Mouse (Mus musculus): ENCODE data around the gene Mfap1a.

- TF ChIP-seq USF1 (IDR thresholded peaks at IDR 0.05; ENCODE audit: low read depth) = no peak
- no peak for TF ChIP-seq REST (IDR thresholded peaks at IDR 0.05; ENCODE audit: insufficient read depth, insufficient read length)
- no peak for TF ChIP-seq POLR2A (IDR thresholded peaks at IDR 0.05; ENCODE audit: insufficient read length, low read depth)
- TF ChIP-seq TCF12 (IDR thresholded peaks at IDR 0.05; ENCODE audit: insufficient read depth, poor library complexity, severe bottlenecking) = no peak
- no peak for TF ChIP-seq MAX (IDR thresholded peaks at IDR 0.05; ENCODE audit: low read depth)
- no peak for TF ChIP-seq TCF3 (IDR thresholded peaks at IDR 0.05; ENCODE audit: insufficient read length, low read depth)
- TF ChIP-seq POLR2AphosphoS2 (IDR thresholded peaks at IDR 0.05; ENCODE audit: insufficient read length, low read depth) = no peak
- no peak for TF ChIP-seq MYOD1 (IDR thresholded peaks at IDR 0.05; ENCODE audit: control insufficient read depth in 1 of 3, insufficient read length in 2 of 3, low read depth in 2 of 3)
Measured at GRCm38 (mm10) chr2:121544829-121545228, 38.4 kb upstream of the Mfap1a start.
